Mouse (Mus musculus) cortical plate, adult 2 months (tissue): Measurements from ENCODE around the gene Nmu. TPM values are rescaled to one million over a fixed set of nuclear protein-coding genes. Genes with fewer than 3 reads are reported as not detected.
A peak's percentile ranks its signal among the peaks of the same experiment; 100 is the strongest.

ENCODE experiments used
- H3K27ac ChIP-seq: fragments of 200-500 bp; 2 replicates; pipeline ENCODE4 v1.5.1; 2012; ENCODE audit warnings: low read length, control low read depth, inconsistent platforms; ENCODE audit not compliant: insufficient read depth
- H3K4me1 ChIP-seq: fragments of 200-500 bp; 2 replicates; pipeline ENCODE4 v1.6.1; 2011; ENCODE audit warnings: low read length; ENCODE audit not compliant: control insufficient read depth, insufficient read depth
- H3K4me3 ChIP-seq: fragments of 200-500 bp; 2 replicates; pipeline ENCODE4 v1.5.1; 2011; ENCODE audit warnings: mild to moderate bottlenecking, low read length, control low read depth; ENCODE audit not compliant: insufficient read depth
- CTCF ChIP-seq: fragments of 200-500 bp; IDR thresholded peaks from 2 replicates; pipeline ENCODE4 v1.5.1; 2011; ENCODE audit warnings: mild to moderate bottlenecking, control low read depth, low read length; ENCODE audit not compliant: insufficient read depth; ENCODE audit errors: extremely low read depth
- POLR2A ChIP-seq: fragments of 200-500 bp; IDR thresholded peaks from 2 replicates; pipeline ENCODE4 v1.6.1; 2011; ENCODE audit warnings: mild to moderate bottlenecking, low read length, control low read depth; ENCODE audit not compliant: insufficient read depth; ENCODE audit errors: extremely low read depth
- polyA plus RNA-seq: library from polyadenylated mRNA; depleted of rRNA; stranded (reverse); fragments of >200 nt; gene quantifications from 2 replicates; pipeline ENCODE4 v1.2.3, GENCODE M21; 2012

Nmu gene
- polyA plus RNA-seq, 1 experiment: not detected

- no peaks in the 10 kb centered on the region for H3K4me1 ChIP-seq
- TF ChIP-seq CTCF: no peak
- TF ChIP-seq POLR2A: no peak
These were observed 1.8 kb upstream of the Nmu start for GRCm38 (mm10) chr5:76365406-76365805.

GRCm38 (mm10) chr5:76360786-76361185 is 2.8 kb downstream of the Nmu start:
- Histone ChIP-seq H3K27ac (no peak overlapping the region), H3K4me1 (no peaks in the 10 kb centered on the region), H3K4me3 (no peak overlapping the region)
- TF ChIP-seq POLR2A (no peak), CTCF (no peak)

More at GRCm38 (mm10) chr5:76365406-76365805, 1.8 kb upstream of the Nmu start:
- Histone ChIP-seq H3K27ac (no peak overlapping the region), H3K4me3 (no peak overlapping the region)

GRCm38 (mm10) chr5:76360057-76360456 is 3.5 kb downstream of the Nmu start:
- Histone ChIP-seq H3K27ac (no peak overlapping the region), H3K4me3 (no peak overlapping the region), H3K4me1 (no peaks in the 10 kb centered on the region)
- TF ChIP-seq POLR2A (no peak), CTCF (no peak)

- TF ChIP-seq CTCF (0 out of 2 replicates have a peak, but pooled peaks have one; percentile 12), POLR2A (no peak)
- no peak overlapping the region for H3K4me3 ChIP-seq
- H3K4me1 ChIP-seq: no peaks in the 10 kb centered on the region
- no peak overlapping the region for H3K27ac ChIP-seq
These were observed 11.5 kb downstream of the Nmu start for GRCm38 (mm10) chr5:76351953-76352611.

GRCm38 (mm10) chr5:76351537-76351936 is 12.1 kb downstream of the Nmu start:
- H3K4me3 ChIP-seq: no peak overlapping the region
- H3K27ac ChIP-seq: no peak overlapping the region
- H3K4me1 ChIP-seq: no peaks in the 10 kb centered on the region
- TF ChIP-seq POLR2A (no peak), CTCF (no peak)

GRCm38 (mm10) chr5:76346137-76346536 is 17.5 kb downstream of the Nmu start:
- Histone ChIP-seq H3K4me3 (no peak overlapping the region), H3K4me1 (no peaks in the 10 kb centered on the region), H3K27ac (no peak overlapping the region)
- TF ChIP-seq POLR2A: no peak
- TF ChIP-seq CTCF: no peak

- Histone ChIP-seq H3K27ac (no peak overlapping the region), H3K4me1 (no peaks in the 10 kb centered on the region), H3K4me3 (no peak overlapping the region)
- TF ChIP-seq CTCF (no peak), POLR2A (no peak)
These were observed 22.7 kb downstream of the Nmu start for GRCm38 (mm10) chr5:76340931-76341330.

GRCm38 (mm10) chr5:76337100-76337499 is 26.5 kb downstream of the Nmu start:
- TF ChIP-seq POLR2A: no peak
- no peak for TF ChIP-seq CTCF
- no peaks in the 10 kb centered on the region for H3K4me1 ChIP-seq
- H3K4me3 ChIP-seq: no peak overlapping the region
- no peak overlapping the region for H3K27ac ChIP-seq

- Histone ChIP-seq H3K4me1 (no peaks in the 10 kb centered on the region), H3K4me3 (no peak overlapping the region), H3K27ac (no peak overlapping the region)
- TF ChIP-seq CTCF (no peak), POLR2A (no peak)
These were observed 29.8 kb downstream of the Nmu start for GRCm38 (mm10) chr5:76333833-76334232.

GRCm38 (mm10) chr5:76330953-76331352 is 32.6 kb downstream of the Nmu start, which contains the start of gene Pdcl2:
TSS of gene Pdcl2 (minus strand) at chr5:76331156.
- Histone ChIP-seq H3K4me3 (no peak within 1 kb of the TSS), H3K27ac (no peak within 1 kb of the TSS), H3K4me1 (no peaks in the 10 kb centered on the region)
- TF ChIP-seq POLR2A (no peak), CTCF (no peak)
